Mouse (Mus musculus) left cerebral cortex, adult 2 months (tissue): ENCODE data around the gene Hacl1. TPM values are rescaled to one million over a fixed set of nuclear protein-coding genes. Genes with fewer than 3 reads are reported as not detected.

ENCODE experiments used
- DNase-seq, 2 experiments: peaks; one replicate each; pipeline ENCODE4 v3.0.0; 2021 to 2022; ENCODE audit warnings: low spot score in 2 of 2, mixed read lengths in 1 of 2; ENCODE audit errors: extremely low spot score in 1 of 2
- H3K27ac ChIP-seq: fragments of 200-600 bp; 2 replicates; pipeline ENCODE4 v1.8.1; 2022
- H3K4me3 ChIP-seq: fragments of 200-600 bp; 2 replicates; pipeline ENCODE4 v1.8.1; 2022
- CTCF ChIP-seq: fragments of 200-600 bp; IDR thresholded peaks from 2 replicates; pipeline ENCODE4 v1.8.1; 2022; ENCODE audit warnings: antibody characterized with exemption, mild to moderate bottlenecking, moderate library complexity
- intact Hi-C: fragments of 180-260 bp; cut with DNase I; formaldehyde crosslinking; loops from one replicate; pipeline ENCODE4 v1.15.1; 2025
- total RNA-seq, 2 experiments: library from RNA; stranded (reverse); gene quantifications; 2 replicates each; pipeline ENCODE4 v1.2.3; 2021

Hacl1 gene
- total RNA-seq, 2 experiments from 2014 or later: 4.4 to 6.7 TPM

DNA sequence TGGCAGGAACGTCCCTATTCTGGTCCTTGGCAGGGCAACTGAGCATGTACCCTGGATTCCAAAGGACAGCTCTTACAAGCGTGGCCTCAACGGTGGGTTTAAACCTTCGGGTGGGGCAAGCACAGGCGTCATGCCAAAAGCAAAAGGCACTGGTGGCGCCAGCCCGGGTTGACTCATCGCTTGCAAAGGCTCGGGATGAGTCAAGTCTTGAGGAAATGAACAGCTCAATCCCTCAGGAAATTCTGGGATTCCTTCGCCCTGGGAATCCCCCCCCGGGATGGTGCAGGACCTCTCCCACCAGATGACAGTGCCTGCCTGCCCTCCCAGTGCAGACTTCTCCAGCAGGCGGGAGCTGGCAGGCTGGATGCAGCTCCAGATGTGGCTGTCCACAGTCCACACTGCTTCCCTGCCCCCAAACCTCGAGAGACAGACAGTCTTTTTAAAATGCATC, 28.1 kb upstream of the Hacl1 start:
- no peak; the same call in 1 of the 2 replicates for TF ChIP-seq CTCF
- Histone ChIP-seq H3K4me3 (peak overlapping the region; percentile 27), H3K27ac (peak overlapping the region; percentile 87)
- DNase-seq: peak; percentile 65 to 80
- intact Hi-C loops: loop anchor here (2.0 kb wide), 1 partner anchor 60 kb away; no protein-coding TSS in a partner anchor

DNA sequence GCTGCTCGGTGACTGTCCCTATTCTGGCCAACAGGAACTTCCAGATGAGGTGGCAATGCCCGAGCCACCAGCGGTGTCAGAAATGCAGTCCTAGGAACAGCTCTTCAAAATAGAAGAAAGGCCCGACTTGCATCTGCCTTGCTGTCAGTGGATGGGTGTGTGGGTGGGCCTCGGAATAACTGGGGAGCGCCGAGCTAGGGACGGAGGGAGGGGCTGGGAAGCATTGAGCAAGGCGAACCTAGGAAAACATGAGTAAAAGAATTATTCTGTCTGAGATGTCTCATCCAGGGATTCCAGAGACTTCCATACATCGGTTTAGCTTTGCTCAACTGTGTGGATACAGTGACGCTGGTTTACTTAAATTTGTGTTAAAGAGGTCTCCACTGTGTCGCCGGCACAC, 27.2 kb upstream of the Hacl1 start:
- TF ChIP-seq CTCF: no peak
- peak in 1 of 2 experiments; percentile 63 for DNase-seq
- intact Hi-C loops: loop anchor here (2.0 kb wide), 1 partner anchor 60 kb away; no protein-coding TSS in a partner anchor

DNA sequence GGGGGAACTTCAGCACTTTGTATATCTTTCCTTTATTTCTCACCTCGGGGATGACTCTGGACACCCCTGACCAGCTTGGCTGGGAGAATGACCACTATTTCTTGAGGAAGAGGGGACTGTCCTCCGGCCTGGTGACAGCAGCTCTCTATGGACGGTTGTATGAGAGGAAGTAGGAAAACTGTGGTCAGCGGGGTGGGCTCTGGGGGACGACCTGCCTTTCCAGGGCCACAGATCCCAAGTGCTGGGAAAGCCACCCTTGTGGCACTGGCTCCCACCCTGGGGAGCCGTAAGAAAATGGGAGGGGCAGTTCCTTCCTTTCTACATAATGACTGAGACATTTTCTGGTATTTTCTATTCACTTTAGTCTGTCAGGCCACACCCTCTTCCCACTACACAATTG, 26.7 kb upstream of the Hacl1 start:
- Histone ChIP-seq H3K4me3 (no peak overlapping the region), H3K27ac (peak overlapping the region; percentile 87)
- DNase-seq: no peak
- intact Hi-C loops: loop anchor here (2.0 kb wide), 1 partner anchor 61 kb away; no protein-coding TSS in a partner anchor
- TF ChIP-seq CTCF: no peak

More for the DNA sequence above, 27.2 kb upstream of the Hacl1 start:
- H3K27ac ChIP-seq: peak overlapping the region; percentile 87
- H3K4me3 ChIP-seq: no peak overlapping the region

DNA sequence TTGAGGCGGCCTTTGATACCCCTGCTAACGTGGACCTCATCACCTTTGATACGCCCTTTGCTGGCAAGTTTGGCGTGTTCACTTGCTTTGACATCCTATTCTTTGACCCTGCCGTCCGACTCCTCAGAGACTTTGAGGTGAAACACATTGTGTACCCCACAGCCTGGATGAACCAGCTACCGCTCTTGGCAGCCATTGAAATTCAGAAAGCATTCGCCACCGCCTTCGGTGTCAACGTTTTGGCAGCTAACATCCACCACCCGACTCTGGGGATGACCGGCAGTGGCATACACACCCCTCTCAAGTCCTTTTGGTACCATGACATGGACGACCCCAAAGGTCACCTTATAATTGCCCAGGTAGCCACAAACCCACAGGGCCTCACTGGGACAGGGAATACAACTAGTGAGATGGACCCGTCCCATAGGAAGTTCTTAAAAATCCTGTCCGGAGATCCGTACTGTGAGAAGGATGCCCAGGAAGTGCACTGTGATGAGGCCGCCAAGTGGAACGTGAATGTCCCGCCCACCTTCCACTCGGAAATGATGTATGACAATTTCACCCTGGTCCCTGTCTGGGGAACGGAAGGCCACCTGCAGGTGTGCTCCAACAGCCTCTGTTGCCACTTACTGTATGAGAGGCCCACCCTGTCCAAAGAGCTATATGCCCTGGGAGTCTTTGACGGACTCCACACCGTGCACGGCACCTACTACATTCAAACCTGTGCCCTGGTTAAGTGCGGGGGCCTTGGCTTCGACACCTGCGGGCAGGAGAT, 26.0 kb upstream of the Hacl1 start:
- TF ChIP-seq CTCF: no peak
- DNase-seq: no peak
- intact Hi-C loops: no loop called here
- Histone ChIP-seq H3K4me3 (no peak overlapping the region), H3K27ac (peak overlapping the region; percentile 87; the same call in 1 of the 2 replicates)

DNA sequence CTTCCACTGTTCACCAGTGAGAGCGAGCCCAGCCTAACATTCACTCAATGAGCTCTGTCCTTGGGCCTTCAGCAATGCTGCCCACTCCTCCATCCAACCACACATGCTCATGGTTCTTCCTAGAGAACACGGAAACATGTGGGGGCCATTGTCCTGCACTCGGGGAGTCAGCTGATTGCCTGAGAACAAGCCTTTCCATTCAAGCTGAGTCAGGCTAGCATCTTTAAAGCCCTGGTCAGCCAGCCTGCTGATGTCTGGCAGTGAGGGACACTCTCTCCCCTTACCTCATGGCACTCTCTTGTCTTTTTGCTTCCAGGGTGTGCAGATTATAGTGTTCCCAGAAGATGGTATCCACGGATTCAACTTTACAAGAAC, 24.5 kb upstream of the Hacl1 start:
- peak overlapping the region; percentile 51; the same call in 1 of the 2 replicates for H3K27ac ChIP-seq
- TF ChIP-seq CTCF: no peak
- no peak for DNase-seq
- H3K4me3 ChIP-seq: no peak overlapping the region
- intact Hi-C loops: no loop called here

DNA sequence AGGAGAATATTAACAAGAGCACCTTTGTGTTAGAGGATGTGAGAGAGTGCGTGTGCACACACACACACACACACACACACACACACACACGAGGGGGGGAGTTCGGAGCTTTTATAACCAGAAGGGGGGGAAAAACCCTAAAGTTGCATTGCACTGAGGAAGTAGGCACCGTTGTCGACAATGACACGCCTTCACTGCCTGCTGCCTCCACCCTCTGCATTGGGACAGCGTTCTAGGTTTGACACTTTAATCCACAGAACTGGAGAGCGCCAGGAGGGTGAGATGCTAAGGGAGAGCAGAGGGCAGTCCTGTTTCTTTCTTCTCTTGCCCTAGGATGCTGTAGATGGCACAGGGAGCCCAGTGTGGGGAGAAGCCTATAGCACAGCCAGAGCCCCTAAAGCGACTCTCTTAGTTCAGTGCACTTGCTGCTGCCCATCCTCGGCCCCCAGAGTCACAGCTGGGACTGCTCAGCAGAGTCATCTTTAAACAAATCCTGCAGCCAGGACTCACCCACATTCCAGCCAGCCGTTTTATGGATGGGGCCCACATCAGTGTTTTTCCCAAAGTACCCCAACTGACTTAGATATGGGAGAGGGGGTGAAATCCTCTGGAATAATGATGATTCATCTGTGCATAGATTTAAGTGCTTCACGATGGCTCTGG, 23.9 kb upstream of the Hacl1 start:
- DNase-seq: no peak
- no peak overlapping the region for H3K4me3 ChIP-seq
- TF ChIP-seq CTCF: no peak
- intact Hi-C loops: no loop called here
- H3K27ac ChIP-seq: peak overlapping the region; percentile 51

DNA sequence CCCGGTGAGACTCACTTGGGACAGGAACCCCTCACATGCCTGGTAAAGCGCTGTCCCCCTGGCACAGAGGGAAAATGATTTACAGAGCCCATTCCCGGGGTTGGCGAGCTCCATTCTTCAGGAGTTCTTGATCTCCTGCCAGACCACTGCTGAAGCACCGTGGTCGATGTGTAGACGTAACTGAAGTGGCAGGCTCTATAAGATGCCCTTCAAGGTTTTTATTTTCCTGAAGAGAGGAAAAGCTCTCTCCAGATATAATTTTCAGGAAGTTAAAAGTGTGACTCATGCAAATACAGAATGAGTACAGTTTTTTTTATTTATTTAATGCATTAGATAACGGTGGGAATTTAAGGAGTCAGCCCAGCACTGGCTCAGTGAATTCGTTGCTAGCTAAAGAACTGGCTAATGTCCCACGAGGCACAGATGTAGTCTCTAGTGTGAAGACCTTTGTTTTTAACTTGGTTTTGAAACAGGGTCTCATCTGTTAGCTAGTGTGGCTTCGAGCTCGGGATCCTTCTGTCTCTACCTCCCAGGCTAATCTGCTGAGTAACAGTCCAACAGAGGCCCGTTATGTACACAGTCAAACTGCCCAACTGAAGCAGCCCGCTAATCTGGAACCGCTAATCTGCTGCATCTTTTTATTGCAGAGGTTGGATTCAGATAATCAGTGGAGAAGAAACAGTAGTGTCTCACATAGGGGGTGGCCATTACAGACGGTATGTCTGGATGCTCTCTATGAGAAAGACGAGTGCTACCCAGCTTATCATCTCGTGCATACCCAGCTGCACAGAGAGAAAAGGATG, 23.2 kb upstream of the Hacl1 start:
- intact Hi-C loops: no loop called here
- no peak for DNase-seq
- Histone ChIP-seq H3K27ac (peak overlapping the region; percentile 97), H3K4me3 (no peak overlapping the region)
- no peak for TF ChIP-seq CTCF

DNA sequence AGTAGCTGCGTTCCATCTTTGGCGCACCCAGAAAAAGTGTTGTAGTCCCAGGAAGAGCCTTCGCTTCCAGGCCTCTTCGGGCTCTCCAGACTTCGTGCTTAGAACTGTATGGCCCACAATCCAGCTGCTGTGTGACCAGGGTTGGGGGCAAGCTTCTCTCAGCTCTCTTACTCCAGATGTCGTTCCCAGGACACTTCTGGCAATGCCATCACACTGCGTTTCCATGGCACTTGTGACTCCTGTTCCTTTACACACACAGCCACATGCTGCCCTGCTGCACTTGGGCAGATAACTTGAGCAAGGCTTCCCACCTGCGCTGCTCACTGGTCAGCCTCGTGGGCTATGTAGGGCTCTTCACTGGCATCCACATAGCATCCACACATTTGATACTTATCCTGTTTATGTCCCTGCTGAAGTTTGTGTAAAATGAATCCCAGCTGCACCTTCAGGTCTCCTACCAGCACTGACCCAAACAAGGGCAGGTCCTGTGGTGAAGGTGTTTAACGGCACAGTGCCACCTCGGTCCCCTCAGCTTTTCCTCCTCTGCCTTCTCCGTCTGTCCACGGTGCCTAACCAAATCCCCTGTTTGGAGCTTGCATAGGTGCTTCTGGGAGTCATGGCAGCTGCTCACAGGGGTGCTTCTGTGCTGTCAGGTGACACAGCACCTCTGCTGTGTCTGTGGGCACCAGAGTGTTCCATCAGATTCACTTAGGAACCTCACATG, 22.5 kb upstream of the Hacl1 start:
- TF ChIP-seq CTCF: no peak
- intact Hi-C loops: loop anchor here (2.0 kb wide), 1 partner anchor 117 kb away; no protein-coding TSS in a partner anchor
- Histone ChIP-seq H3K4me3 (no peak overlapping the region), H3K27ac (peak overlapping the region; percentile 97)
- no peak for DNase-seq

DNA sequence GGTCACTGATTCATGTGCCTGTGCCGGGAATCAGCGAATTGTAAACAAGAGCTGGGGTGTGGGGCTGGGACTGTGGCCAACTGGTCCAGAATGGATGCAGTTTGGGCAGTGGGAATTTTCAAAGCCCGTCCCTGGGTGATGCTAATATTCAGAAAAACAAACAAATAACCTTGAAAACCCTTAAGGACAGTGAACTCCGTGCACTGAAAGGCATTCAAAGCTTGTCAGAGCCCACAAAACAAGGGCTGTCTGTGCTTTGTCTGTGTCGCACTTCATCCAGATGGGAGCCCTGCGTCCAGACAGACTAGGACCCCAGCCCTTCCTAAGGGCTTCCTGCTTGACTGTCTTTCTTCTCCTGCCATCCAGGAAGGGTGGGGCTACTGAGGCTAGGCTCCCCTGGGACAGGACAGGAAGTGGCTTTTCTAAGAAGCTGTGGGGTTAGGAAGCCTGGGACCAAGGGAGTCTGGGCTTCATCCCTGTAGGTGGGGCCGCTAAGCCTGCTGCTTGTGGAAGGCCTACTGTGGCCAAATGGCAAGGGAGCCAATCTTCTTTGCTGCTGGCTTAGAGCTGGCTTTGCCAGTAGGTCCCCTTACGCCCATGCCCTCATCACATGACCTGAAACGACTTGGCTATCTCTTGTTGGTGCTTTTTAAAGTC, 21.6 kb upstream of the Hacl1 start:
- Histone ChIP-seq H3K4me3 (peak overlapping the region; percentile 57), H3K27ac (peak overlapping the region; percentile 97)
- TF ChIP-seq CTCF: no peak
- intact Hi-C loops: loop anchor here (2.0 kb wide), 1 partner anchor 118 kb away; no protein-coding TSS in a partner anchor
- peak in 1 of 2 experiments; percentile 27 for DNase-seq
